Mouse (Mus musculus) olfactory bulb, adult 2 months (tissue): ENCODE results near the gene Galnt4. TPM values are rescaled to one million over a fixed set of nuclear protein-coding genes. Genes with fewer than 3 reads are reported as not detected.

Experiments used
- H3K27ac ChIP-seq: fragments of 200-500 bp; 2 replicates; pipeline ENCODE4 v1.5.1; 2012; ENCODE audit warnings: low read depth, low read length; ENCODE audit not compliant: insufficient read depth
- H3K4me1 ChIP-seq: fragments of 200-500 bp; 2 replicates; pipeline ENCODE4 v1.6.1; 2012; ENCODE audit warnings: low read length; ENCODE audit not compliant: control insufficient read depth, insufficient read depth
- H3K4me3 ChIP-seq: fragments of 200-500 bp; 2 replicates; pipeline ENCODE4 v1.5.1; 2012; ENCODE audit warnings: mild to moderate bottlenecking, low read depth, low read length, moderate library complexity; ENCODE audit not compliant: insufficient read depth
- CTCF ChIP-seq: fragments of 200-500 bp; IDR thresholded peaks from 2 replicates; pipeline ENCODE4 v1.5.1; 2012; ENCODE audit warnings: low read depth, mild to moderate bottlenecking, low read length, moderate library complexity; ENCODE audit not compliant: insufficient read depth
- POLR2A ChIP-seq: fragments of 200-500 bp; IDR thresholded peaks from 2 replicates; pipeline ENCODE4 v1.6.1; 2012; ENCODE audit warnings: mild to moderate bottlenecking, low read depth, low read length, moderate library complexity; ENCODE audit not compliant: insufficient read depth
- WGBS: fragments of 180-500 bp; shearing (Covaris S2); methylation state at CpG from one replicate; pipeline ENCODE4 v1.1.7; 2018; 5-methylcytosine and 5-hydroxymethylcytosine counted together
- polyA plus RNA-seq: library from polyadenylated mRNA; stranded (reverse); fragments of >200 nt; gene quantifications from 2 replicates; pipeline ENCODE4 v1.2.4, GENCODE M21; 2012; ENCODE audit warnings: low replicate concordance; ENCODE audit not compliant: missing spikeins, insufficient read depth, insufficient read length

The Galnt4 gene
- polyA plus RNA-seq: not detected in 2 replicates

DNA sequence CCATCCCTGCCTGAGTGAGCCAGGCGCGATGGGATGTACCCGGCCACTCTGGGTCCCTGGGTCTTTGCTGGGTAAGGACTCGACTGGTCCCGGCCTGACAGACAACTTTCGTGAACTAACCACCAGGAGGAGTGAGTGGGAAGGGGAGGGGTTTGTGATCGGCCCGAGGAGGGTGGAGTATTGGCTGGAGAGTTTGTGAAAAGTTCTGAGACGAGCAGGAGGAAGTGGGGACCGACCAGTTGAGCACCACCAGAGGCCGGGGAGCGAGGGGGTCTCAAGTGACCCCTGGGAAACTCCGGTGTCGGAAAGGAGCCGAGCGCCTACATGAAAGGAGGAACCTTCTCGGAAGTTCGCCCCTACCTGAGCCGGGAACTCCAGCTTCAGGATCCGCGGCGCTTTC lies at the start of gene Galnt4:
Gene Galnt4, plus strand, starts transcription at position 196 of the 400 bp plus-strand sequence.
- H3K27ac ChIP-seq: peak within 1 kb of the TSS; percentile 74
- H3K4me1 ChIP-seq: peaks cover 12% of the 10 kb centered on the region; the same call in 1 of the 2 replicates
- TF ChIP-seq CTCF (no peak), POLR2A (no peak)
- 0% methylated on average over 22 of the region's 22 CpGs for WGBS
- H3K4me3 ChIP-seq: peak within 1 kb of the TSS; percentile 95

DNA sequence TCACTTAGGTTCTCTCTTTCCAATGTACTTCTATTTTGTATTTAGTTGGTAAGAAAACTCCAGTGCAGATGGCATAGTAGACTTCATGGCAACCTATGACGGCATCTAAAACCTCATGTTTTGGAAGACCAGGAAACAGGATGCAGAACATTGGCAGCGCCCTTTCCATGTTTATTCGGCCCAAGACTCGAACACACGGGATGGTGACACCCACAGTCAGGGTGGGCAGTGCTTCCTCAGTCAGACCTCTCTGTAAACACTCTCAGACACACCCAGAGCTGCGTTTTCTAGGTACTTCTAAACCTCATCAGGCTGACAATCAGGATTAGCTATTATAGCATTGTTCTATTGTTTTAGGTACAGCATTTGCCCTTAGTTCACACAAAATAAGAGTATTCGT lies 47.4 kb upstream of the Galnt4 start:
- Histone ChIP-seq H3K4me1 (no peaks in the 10 kb centered on the region), H3K27ac (no peak overlapping the region), H3K4me3 (no peak overlapping the region)
- WGBS: 90% methylated on average over 7 of the region's 7 CpGs
- TF ChIP-seq CTCF: no peak
- no peak for TF ChIP-seq POLR2A

DNA sequence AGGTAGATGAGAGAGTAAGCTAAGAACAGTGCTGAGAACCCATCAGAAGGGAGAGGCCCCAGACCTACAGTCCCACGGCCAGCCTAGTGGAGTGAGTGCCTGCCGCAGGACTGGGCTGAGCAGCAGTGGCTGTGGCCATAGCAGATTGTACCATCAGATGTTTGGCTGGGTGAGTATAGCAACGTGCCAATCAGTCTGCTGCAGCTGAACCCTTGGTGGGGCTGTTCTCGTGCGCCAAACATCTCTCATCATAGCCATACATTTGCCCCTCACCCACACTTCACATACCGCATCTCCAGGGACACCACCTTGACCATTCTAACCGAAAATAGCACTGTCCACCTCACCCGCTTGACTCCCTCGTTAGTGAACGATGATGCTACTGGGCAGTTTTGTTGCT lies 46.5 kb upstream of the Galnt4 start:
- Histone ChIP-seq H3K4me1 (no peaks in the 10 kb centered on the region), H3K4me3 (no peak overlapping the region), H3K27ac (no peak overlapping the region)
- TF ChIP-seq POLR2A: no peak
- TF ChIP-seq CTCF: no peak
- 94% methylated on average over 10 of the region's 10 CpGs for WGBS

DNA sequence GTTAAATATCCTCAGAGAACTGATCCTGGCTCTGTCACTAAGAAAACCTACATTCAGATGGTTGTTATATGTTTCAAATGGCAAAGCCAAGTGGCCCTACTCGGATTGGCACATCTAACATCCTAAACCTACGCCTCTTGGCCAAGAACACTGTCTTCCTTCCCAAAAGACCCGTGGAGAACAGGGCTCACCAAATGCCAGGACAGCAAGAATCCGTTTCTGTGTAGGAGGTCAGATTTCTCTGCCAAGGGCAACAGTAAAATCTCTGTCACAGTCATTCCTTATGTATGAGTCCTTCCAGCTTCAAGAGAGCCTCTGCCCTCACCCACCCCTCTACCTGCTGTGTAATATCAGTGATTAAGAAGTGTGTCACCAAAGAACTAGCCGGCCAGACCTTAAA lies 45.4 kb upstream of the Galnt4 start:
- 82% methylated on average over 5 of the region's 5 CpGs for WGBS
- H3K4me1 ChIP-seq: no peaks in the 10 kb centered on the region
- no peak overlapping the region for H3K4me3 ChIP-seq
- H3K27ac ChIP-seq: no peak overlapping the region
- TF ChIP-seq CTCF (no peak), POLR2A (no peak)

DNA sequence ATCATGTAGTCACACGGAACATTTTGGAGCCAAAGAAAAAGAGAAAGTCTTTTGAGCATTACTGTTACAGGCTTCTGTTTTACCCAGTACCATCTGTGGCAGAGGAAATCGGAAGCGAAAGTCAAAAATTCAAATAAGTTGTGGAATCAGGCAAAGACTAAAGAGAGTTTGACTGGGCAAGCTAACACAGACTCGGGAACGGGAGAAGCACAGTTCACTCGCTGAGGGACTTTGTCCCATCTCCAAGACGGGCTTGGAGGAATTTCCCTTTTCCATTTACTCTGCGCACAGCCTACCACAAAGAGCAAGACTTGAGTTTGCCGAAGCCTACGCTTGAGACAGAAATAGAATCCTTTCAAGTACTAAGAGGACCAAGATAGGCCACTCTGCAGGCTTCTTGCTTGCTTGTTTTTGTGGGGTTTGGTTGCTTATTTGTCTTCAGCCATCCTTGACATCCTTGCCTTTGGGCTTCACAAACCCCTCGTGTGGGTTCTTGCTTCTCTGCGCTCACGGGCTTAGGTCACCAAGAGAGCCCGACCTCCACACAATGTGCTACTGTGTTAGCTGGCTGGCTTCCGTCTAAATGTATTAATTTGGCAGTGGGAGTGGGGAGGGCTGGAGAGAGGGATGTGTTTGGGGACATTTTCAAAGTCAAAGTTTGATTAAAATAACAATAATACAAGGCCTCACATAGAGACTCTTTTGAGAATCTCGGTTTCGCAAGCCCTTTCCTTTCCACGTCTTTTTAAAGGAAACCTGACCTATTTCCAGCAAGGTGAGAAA lies 31.7 kb upstream of the Galnt4 start:
- TF ChIP-seq CTCF (no peak), POLR2A (no peak)
- 54% methylated on average over 18 of the region's 18 CpGs for WGBS
- H3K4me1 ChIP-seq: peaks cover 3% of the 10 kb centered on the region
- H3K4me3 ChIP-seq: peak overlapping the region; percentile 18; the same call in 1 of the 2 replicates
- peak overlapping the region; percentile 77 for H3K27ac ChIP-seq

DNA sequence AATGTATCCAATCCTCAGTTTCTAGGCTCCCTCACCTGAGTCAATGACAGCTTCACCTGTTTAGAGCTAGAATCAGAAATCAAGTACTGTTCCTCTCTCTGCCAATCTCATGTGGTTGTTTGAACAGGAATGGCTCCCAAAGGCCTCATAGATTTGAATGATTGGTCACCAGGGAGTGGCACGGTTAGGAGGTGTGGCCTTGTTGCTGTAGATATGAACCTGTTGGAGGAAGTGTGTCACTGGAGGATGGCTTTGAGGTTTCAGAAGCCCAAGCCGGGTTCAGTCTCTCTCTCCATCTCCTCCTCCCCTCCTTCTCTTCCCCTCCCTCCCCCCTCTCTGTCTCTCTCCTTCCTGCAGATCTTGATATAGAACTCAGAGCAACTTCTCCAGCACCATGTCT lies 29.3 kb upstream of the Galnt4 start:
- no peak overlapping the region for H3K27ac ChIP-seq
- WGBS: 92% methylated on average over 2 of the region's 2 CpGs
- H3K4me3 ChIP-seq: no peak overlapping the region
- TF ChIP-seq POLR2A (no peak), CTCF (no peak)
- H3K4me1 ChIP-seq: peaks cover 8% of the 10 kb centered on the region

DNA sequence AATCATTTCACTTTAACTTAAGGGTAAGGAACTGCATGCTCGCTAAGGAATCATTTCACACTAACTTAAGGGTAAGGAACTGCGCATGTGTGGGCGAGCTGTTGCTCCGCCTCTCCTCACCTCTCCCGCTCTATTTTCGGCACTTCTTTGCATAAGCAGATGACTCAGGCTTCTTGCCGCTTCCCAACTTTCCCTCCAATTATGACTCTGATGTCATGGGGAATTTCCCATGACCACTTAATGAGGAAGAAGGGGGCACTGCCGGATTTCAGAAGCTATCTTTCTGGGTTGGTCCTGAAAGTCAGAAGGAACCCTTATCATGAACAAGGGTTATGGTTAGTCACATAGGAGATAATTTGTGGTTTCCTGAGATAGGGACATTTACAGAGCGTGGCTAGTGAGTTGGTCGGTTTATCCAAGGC lies 26.4 kb upstream of the Galnt4 start:
- peaks cover 7% of the 10 kb centered on the region for H3K4me1 ChIP-seq
- WGBS: 45% methylated on average over 10 of the region's 10 CpGs
- no peak overlapping the region for H3K4me3 ChIP-seq
- TF ChIP-seq CTCF (no peak), POLR2A (no peak)
- H3K27ac ChIP-seq: no peak overlapping the region

DNA sequence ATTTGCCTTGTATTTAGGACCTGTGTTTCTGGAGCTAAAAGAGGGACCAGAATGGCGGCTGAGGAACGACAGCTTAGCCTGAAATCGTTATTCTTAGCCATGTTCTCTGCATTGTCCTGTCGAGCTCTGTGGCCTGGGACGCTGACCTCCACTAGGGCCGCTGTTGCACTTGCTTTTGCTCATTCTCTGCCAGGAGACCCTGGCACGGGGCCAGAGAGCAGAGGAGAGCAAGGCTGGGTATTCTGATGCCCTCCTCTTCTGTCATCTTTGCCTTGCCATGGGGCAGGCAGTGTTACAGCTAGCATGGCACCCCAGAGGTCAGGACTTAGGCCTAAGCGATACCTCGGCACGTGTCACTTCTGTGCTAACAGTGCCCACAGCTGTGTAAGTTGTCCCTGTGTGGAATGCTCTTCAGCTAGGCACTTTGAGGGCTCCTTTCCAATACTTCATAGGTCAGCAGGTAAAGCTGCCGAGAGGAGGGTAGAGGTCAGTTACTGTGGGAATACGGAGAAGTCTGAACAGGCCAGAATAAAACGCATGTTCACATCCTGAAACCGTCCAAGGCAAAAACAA lies 24.4 kb upstream of the Galnt4 start:
- Histone ChIP-seq H3K4me3 (no peak overlapping the region), H3K4me1 (peaks cover 7% of the 10 kb centered on the region), H3K27ac (no peak overlapping the region)
- no peak for TF ChIP-seq CTCF
- no peak for TF ChIP-seq POLR2A
- 88% methylated on average over 14 of the region's 14 CpGs for WGBS
